Mouse (Mus musculus) small intestine, adult 2 months (tissue): Measurements from ENCODE around the gene Ddi1. TPM values are rescaled to one million over a fixed set of nuclear protein-coding genes. Genes with fewer than 3 reads are reported as not detected.

Experiments
- H3K27ac ChIP-seq: fragments of 200-500 bp; 2 replicates; pipeline ENCODE4 v1.5.1; 2012; ENCODE audit warnings: low read depth, low read length, control low read depth, inconsistent platforms; ENCODE audit not compliant: insufficient read depth
- H3K27me3 ChIP-seq: fragments of 200-500 bp; 2 replicates; pipeline ENCODE4 v1.6.1; 2012; ENCODE audit warnings: mild to moderate bottlenecking, moderate library complexity, low read length, inconsistent platforms; ENCODE audit not compliant: control insufficient read depth, insufficient read depth
- H3K36me3 ChIP-seq: fragments of 200-500 bp; 2 replicates; pipeline ENCODE4 v1.6.1; 2012; ENCODE audit warnings: mild to moderate bottlenecking, low read length, control low read depth, inconsistent platforms; ENCODE audit not compliant: control insufficient read depth, insufficient read depth
- H3K4me1 ChIP-seq: fragments of 200-500 bp; 2 replicates; pipeline ENCODE4 v1.6.1; 2012; ENCODE audit warnings: low read length, inconsistent platforms, mixed read lengths; ENCODE audit not compliant: control insufficient read depth, insufficient read depth, insufficient read length
- H3K4me3 ChIP-seq: fragments of 200-500 bp; 2 replicates; pipeline ENCODE4 v1.5.1; 2012; ENCODE audit warnings: low read depth, mild to moderate bottlenecking, control low read depth, inconsistent platforms, low read length, moderate library complexity
- CTCF ChIP-seq: fragments of 200-500 bp; IDR thresholded peaks from 2 replicates; pipeline ENCODE4 v1.5.1; 2012; ENCODE audit warnings: low read depth, mild to moderate bottlenecking, control low read depth, inconsistent platforms, low read length, moderate library complexity, mixed read lengths; ENCODE audit not compliant: insufficient replicate concordance, insufficient read length; ENCODE audit errors: extremely low read depth
- POLR2A ChIP-seq: fragments of 200-500 bp; IDR thresholded peaks from 2 replicates; pipeline ENCODE4 v1.6.1; 2012; ENCODE audit warnings: low read depth, mild to moderate bottlenecking, control low read depth, inconsistent platforms, low read length, moderate library complexity
- WGBS: fragments of 180-500 bp; shearing (Covaris S2); methylation state at CpG from one replicate; pipeline ENCODE4 v1.1.7; 2018; 5-methylcytosine and 5-hydroxymethylcytosine counted together
- polyA plus RNA-seq: library from polyadenylated mRNA; depleted of rRNA; stranded (reverse); fragments of >200 nt; gene quantifications from 2 replicates; pipeline ENCODE4 v1.2.3, GENCODE M21; 2012; rRNA removed

Ddi1 gene
- polyA plus RNA-seq, 1 experiment, result not detected

DNA sequence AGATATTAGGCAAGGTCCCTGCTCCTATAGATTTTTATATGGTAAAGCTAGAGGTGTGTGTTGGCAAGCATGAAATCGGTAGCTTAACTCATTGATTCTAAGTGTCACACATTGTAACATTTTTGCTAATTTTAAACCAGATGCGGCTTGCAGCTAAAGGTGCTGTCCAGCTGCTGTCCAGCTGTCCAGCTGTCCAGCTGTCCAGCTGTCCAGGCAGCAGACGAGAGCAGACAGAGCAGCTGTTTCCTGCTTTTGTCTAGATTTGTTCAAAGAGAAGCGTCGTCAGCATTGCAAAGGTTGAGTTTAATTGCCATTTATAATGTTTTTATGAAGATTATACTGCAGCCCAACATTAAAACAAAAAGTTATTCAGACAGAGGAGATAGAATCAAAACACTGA is 56.8 kb downstream of the Ddi1 start:
- no peaks in the 10 kb centered on the region for H3K27me3 ChIP-seq
- WGBS, result 67% methylated on average over 5 of the region's 5 CpGs
- TF ChIP-seq POLR2A, result no peak
- no peak for TF ChIP-seq CTCF

More for the DNA sequence above, 56.8 kb downstream of the Ddi1 start:
- no peaks in the 10 kb centered on the region for H3K4me1 ChIP-seq
- no peak overlapping the region for H3K27ac ChIP-seq
- no peaks in the 10 kb centered on the region for H3K36me3 ChIP-seq
- H3K4me3 ChIP-seq, result no peak overlapping the region

Other genes starting within 250 kb of the Ddi1 start
- 0.22 and 0.46 TPM in 2 replicates for gene Pdgfd, start 101.3 kb downstream of the Ddi1 start, polyA plus RNA-seq